Mouse (Mus musculus): ENCODE results near the gene Taar2. TPM values are rescaled to one million over a fixed set of nuclear protein-coding genes. Genes with fewer than 3 reads are reported as not detected.

The Taar2 gene
- not detected in 2 replicates for polyA plus RNA-seq (2012; rRNA removed)

- no peak for TF ChIP-seq POLR2A (IDR thresholded peaks at IDR 0.05; ENCODE audit: borderline replicate concordance, insufficient read depth, low read length)
- TF ChIP-seq CTCF (IDR thresholded peaks at IDR 0.05; ENCODE audit: borderline replicate concordance, insufficient read depth, low read depth, low read length), result no peak
- no peaks in the 10 kb centered on the region for H3K4me1 ChIP-seq (ENCODE audit: control insufficient read depth, insufficient read depth, low read length)
- no peak for DNase-seq
- H3K27ac ChIP-seq (ENCODE audit: insufficient read depth, low read length), result no peak within 1 kb of the TSS
- no peaks in the 10 kb centered on the region for H3K27me3 ChIP-seq (ENCODE audit: control insufficient read depth, insufficient read depth, low read length)
- WGBS, result 35% methylated on average over 6 of the region's 6 CpGs
- no peak within 1 kb of the TSS for H3K4me3 ChIP-seq (replicated peaks; ENCODE audit: insufficient read depth, low read depth, low read length)
Observed at GRCm38 (mm10) chr10:23938312-23938711, at the start of gene Taar2. Taar2 (plus strand) TSS chr10:23938572.

DNA sequence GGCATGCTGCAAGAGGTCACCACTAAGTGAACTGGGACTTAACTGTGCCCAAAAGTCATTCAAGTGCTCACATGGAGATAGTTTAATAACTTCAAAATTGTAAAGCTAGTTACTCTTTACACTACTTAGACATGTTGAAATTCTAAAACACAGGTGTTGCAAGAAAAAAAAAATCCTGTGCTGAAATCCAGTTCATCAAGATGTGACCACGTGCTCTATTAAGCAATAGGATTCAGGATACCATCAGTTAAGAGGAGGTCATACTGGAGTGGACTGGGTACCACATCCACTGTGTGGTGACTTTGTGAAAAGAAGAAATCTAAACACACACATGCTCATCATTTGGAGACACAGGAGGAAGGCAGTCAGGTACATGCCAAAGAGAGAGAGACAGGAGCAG is 45.4 kb upstream of the Taar2 start:
- H3K4me3 ChIP-seq (replicated peaks; ENCODE audit: insufficient read depth, low read depth, low read length), result no peak overlapping the region
- no peak overlapping the region for H3K27ac ChIP-seq (ENCODE audit: insufficient read depth, low read length)
- H3K4me1 ChIP-seq (ENCODE audit: control insufficient read depth, insufficient read depth, low read length), result no peaks in the 10 kb centered on the region
- no peak for DNase-seq
- 92% methylated on average over 1 of the region's 1 CpGs for WGBS
- H3K27me3 ChIP-seq (ENCODE audit: control insufficient read depth, insufficient read depth, low read length), result no peaks in the 10 kb centered on the region
- no peak for TF ChIP-seq CTCF (IDR thresholded peaks at IDR 0.05; ENCODE audit: borderline replicate concordance, insufficient read depth, low read depth, low read length)
- no peak for TF ChIP-seq POLR2A (IDR thresholded peaks at IDR 0.05; ENCODE audit: borderline replicate concordance, insufficient read depth, low read length)

- 24% methylated on average over 21 of the region's 21 CpGs for WGBS
- DNase-seq, result peak in 1 of 2 experiments; percentile 7
- TF ChIP-seq CTCF (IDR thresholded peaks at IDR 0.05; ENCODE audit: borderline replicate concordance, insufficient read depth, low read depth, low read length) (no peak), POLR2A (IDR thresholded peaks at IDR 0.05; ENCODE audit: borderline replicate concordance, insufficient read depth, low read length) (no peak)
Observed at GRCm38 (mm10) chr10:23894601-23895349, 43.6 kb upstream of the Taar2 start, which contains the start of gene Vnn1. Vnn1 (plus strand) TSS chr10:23894688.

DNA sequence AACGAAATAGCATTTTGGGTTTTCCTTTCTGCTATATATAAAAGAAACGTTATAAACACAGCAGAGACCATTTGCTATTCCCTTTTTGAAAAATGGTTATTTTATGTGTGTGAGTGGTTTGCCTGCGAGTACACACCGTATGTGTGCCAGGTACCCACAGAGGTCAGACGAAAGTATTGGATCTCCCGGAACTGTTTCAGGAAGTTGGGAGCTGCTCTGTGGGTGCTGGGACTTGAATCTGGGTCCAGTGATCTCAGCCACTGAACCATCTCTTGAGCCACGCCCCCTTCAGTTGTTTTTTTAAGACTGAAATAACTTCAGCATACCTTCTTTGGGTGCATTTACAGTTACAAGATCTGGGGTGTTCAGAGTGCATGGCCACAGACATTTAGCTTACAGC is 43.0 kb upstream of the Taar2 start:
- TF ChIP-seq CTCF (IDR thresholded peaks at IDR 0.05; ENCODE audit: borderline replicate concordance, insufficient read depth, low read depth, low read length) (no peak), POLR2A (IDR thresholded peaks at IDR 0.05; ENCODE audit: borderline replicate concordance, insufficient read depth, low read length) (no peak)
- WGBS, result 78% methylated on average over 7 of the region's 7 CpGs
- Histone ChIP-seq H3K4me3 (replicated peaks; ENCODE audit: insufficient read depth, low read depth, low read length) (no peak overlapping the region), H3K27me3 (ENCODE audit: control insufficient read depth, insufficient read depth, low read length) (no peaks in the 10 kb centered on the region), H3K4me1 (ENCODE audit: control insufficient read depth, insufficient read depth, low read length) (no peaks in the 10 kb centered on the region), H3K27ac (ENCODE audit: insufficient read depth, low read length) (no peak overlapping the region)
- DNase-seq, result no peak

More at GRCm38 (mm10) chr10:23894601-23895349, 43.6 kb upstream of the Taar2 start, which contains the start of gene Vnn1:
- Histone ChIP-seq H3K27ac (ENCODE audit: insufficient read depth, low read length) (no peak within 1 kb of the TSS), H3K4me1 (ENCODE audit: control insufficient read depth, insufficient read depth, low read length) (no peaks in the 10 kb centered on the region), H3K4me3 (replicated peaks; ENCODE audit: insufficient read depth, low read depth, low read length) (peak within 1 kb of the TSS; percentile 0), H3K27me3 (ENCODE audit: control insufficient read depth, insufficient read depth, low read length) (no peaks in the 10 kb centered on the region)

DNA sequence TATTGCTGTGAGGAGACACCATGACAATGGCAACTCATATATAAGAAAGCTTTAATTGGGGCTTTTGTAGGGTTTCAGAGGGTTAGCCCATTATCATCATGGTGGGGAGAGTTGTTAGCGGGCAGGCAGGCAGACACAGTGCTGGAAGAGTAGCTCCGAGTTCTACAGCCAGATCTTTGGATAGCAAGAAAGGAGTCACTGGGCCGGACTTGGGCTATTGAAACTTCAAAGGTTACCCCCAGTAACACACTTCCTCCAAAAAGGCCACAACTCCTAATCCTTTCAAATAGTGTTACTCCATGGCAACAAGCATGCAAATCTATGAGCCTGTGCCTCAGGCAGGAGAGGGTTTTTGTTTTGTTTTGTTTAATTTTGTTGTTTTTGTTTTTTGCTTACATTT is 37.3 kb upstream of the Taar2 start:
- Histone ChIP-seq H3K4me3 (replicated peaks; ENCODE audit: insufficient read depth, low read depth, low read length) (no peak overlapping the region), H3K4me1 (ENCODE audit: control insufficient read depth, insufficient read depth, low read length) (no peaks in the 10 kb centered on the region), H3K27me3 (ENCODE audit: control insufficient read depth, insufficient read depth, low read length) (no peaks in the 10 kb centered on the region), H3K27ac (ENCODE audit: insufficient read depth, low read length) (no peak overlapping the region)
- WGBS, result 64% methylated on average over 3 of the region's 3 CpGs
- no peak for TF ChIP-seq POLR2A (IDR thresholded peaks at IDR 0.05; ENCODE audit: borderline replicate concordance, insufficient read depth, low read length)
- TF ChIP-seq CTCF (IDR thresholded peaks at IDR 0.05; ENCODE audit: borderline replicate concordance, insufficient read depth, low read depth, low read length), result no peak
- no peak for DNase-seq

GRCm38 (mm10) chr10:23905661-23906060 is 32.7 kb upstream of the Taar2 start:
- no peak for DNase-seq
- Histone ChIP-seq H3K27ac (ENCODE audit: insufficient read depth, low read length) (no peak overlapping the region), H3K27me3 (ENCODE audit: control insufficient read depth, insufficient read depth, low read length) (no peaks in the 10 kb centered on the region), H3K4me3 (replicated peaks; ENCODE audit: insufficient read depth, low read depth, low read length) (no peak overlapping the region), H3K4me1 (ENCODE audit: control insufficient read depth, insufficient read depth, low read length) (no peaks in the 10 kb centered on the region)
- 80% methylated on average over 1 of the region's 1 CpGs for WGBS
- TF ChIP-seq POLR2A (IDR thresholded peaks at IDR 0.05; ENCODE audit: borderline replicate concordance, insufficient read depth, low read length) (no peak), CTCF (IDR thresholded peaks at IDR 0.05; ENCODE audit: borderline replicate concordance, insufficient read depth, low read depth, low read length) (no peak)

DNA sequence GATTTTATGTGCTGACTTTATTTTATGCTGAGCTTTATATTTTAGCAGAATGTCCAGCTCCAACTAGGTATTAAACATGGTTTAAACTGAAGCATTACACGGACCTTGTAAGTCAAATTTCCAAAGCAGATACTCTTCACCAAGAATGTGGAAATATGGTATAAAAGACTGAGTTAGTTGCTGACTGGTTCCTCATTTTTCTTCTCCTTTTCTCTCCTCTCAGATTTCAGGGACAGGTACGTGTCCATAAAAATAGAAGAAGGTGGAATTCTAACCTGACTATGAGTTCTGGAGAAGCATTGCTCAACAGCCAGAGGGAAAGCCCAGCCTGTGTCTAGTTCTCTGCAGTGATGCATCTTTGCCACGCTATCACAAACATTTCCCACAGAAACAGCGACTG is 18.3 kb upstream of the Taar2 start, which contains the start of gene Taar1:
Gene Taar1 (plus strand): TSS at position 301 of the 400 bp plus-strand sequence.
- Histone ChIP-seq H3K27ac (ENCODE audit: insufficient read depth, low read length) (no peak within 1 kb of the TSS), H3K4me1 (ENCODE audit: control insufficient read depth, insufficient read depth, low read length) (no peaks in the 10 kb centered on the region), H3K27me3 (ENCODE audit: control insufficient read depth, insufficient read depth, low read length) (no peaks in the 10 kb centered on the region), H3K4me3 (replicated peaks; ENCODE audit: insufficient read depth, low read depth, low read length) (no peak within 1 kb of the TSS)
- WGBS, result 94% methylated on average over 4 of the region's 4 CpGs
- TF ChIP-seq POLR2A (IDR thresholded peaks at IDR 0.05; ENCODE audit: borderline replicate concordance, insufficient read depth, low read length), result no peak
- TF ChIP-seq CTCF (IDR thresholded peaks at IDR 0.05; ENCODE audit: borderline replicate concordance, insufficient read depth, low read depth, low read length), result no peak
- no peak for DNase-seq

DNA sequence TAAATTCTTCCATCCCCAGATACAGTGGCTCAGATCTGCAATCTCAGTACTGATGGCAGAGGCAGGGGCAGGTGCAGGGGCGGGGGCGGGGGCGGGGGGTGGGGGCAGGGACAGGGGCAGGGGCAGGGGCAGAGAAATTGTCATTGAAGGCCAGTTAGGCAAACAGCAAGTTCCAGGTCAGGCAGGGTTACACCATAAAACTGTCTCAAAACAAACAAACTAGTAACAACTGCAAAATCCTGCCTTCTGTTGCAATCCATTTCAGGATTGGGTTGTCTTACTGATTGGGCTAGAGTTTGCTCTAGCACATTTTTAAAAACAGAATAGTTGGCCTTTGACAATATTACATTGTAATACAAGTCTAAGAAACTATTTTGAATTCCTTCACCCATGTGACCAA is 15.9 kb upstream of the Taar2 start:
- WGBS, result 78% methylated on average over 3 of the region's 3 CpGs
- no peak for DNase-seq
- no peak overlapping the region for H3K27ac ChIP-seq (ENCODE audit: insufficient read depth, low read length)
- no peak overlapping the region for H3K4me3 ChIP-seq (replicated peaks; ENCODE audit: insufficient read depth, low read depth, low read length)
- H3K4me1 ChIP-seq (ENCODE audit: control insufficient read depth, insufficient read depth, low read length), result no peaks in the 10 kb centered on the region
- H3K27me3 ChIP-seq (ENCODE audit: control insufficient read depth, insufficient read depth, low read length), result no peaks in the 10 kb centered on the region
- TF ChIP-seq CTCF (IDR thresholded peaks at IDR 0.05; ENCODE audit: borderline replicate concordance, insufficient read depth, low read depth, low read length) (no peak), POLR2A (IDR thresholded peaks at IDR 0.05; ENCODE audit: borderline replicate concordance, insufficient read depth, low read length) (no peak)

Data from cerebellum, adult 2 months (tissue).